Mouse (Mus musculus) liver, postnatal 0 days (tissue): ENCODE results near the gene Tmem130.

Source experiments
- CTCF ChIP-seq: sonication (generic); IDR thresholded peaks from 2 replicates; pipeline ENCODE4 v1.5.1; 2016; ENCODE audit warnings: antibody characterized with exemption, low read depth
- EP300 ChIP-seq: IDR thresholded peaks from 2 replicates; pipeline ENCODE4 v1.6.1; 2016; ENCODE audit warnings: antibody characterized with exemption, low read depth, mild to moderate bottlenecking

- no peak for TF ChIP-seq CTCF
- no peak for TF ChIP-seq EP300
These were observed 7.5 kb upstream of the Tmem130 start for GRCm38 (mm10) chr5:144769067-144769482.
